Mouse (Mus musculus): ENCODE measurements at regions not wholly inside any gene's neighbourhood (a gene's known extent, or its start where the extent isn't known, plus 50 kb on each side); places are given as distances from the start of the nearest gene placed in this dataset.

- Histone ChIP-seq H3K4me2 (ENCODE audit: insufficient read depth, low read depth, poor library complexity, severe bottlenecking) (no peak overlapping the region), H3K79me2 (replicated peaks; ENCODE audit: control insufficient read depth, extremely low read depth, insufficient read depth, poor library complexity, severe bottlenecking) (no peaks in the 10 kb centered on the region), H3K36me3 (replicated peaks in 1 of 2; ENCODE audit: control insufficient read depth in 1 of 2, insufficient read depth in 1 of 2, low read length in 1 of 2) (no peaks in the 10 kb centered on the region), H3K4me1 (ENCODE audit: control insufficient read depth in 1 of 2, insufficient read depth in 2 of 2) (peaks cover 0 to 6% of the 10 kb centered on the region in 2 experiments; a peak in 2 of 4 replicates), H3K4me3 (replicated peaks in 1 of 3; ENCODE audit: low read depth in 2 of 3, low read length in 2 of 3, poor library complexity in 1 of 3) (no peak overlapping the region), H3K9me3 (replicated peaks; ENCODE audit: low read length) (no peaks in the 10 kb centered on the region), H3K9ac (ENCODE audit: insufficient read depth, low read depth) (no peak overlapping the region), H3K27me3 (replicated peaks) (no peaks in the 10 kb centered on the region), H3K27ac (ENCODE audit: insufficient read depth, low read depth) (no peak overlapping the region)
- in situ Hi-C loops (cut with MboI; ENCODE audit: low pct_ligation_motif_present, low pct_unique_long_range_greater_than_20kb, low sequenced_read_pairs) (no loop called here), dilution Hi-C loops (cut with MboI; ENCODE audit: extremely low pct_ligation_motif_present, extremely low pct_unique_long_range_greater_than_20kb, low sequenced_read_pairs) (no loop called here)
- TF ChIP-seq UBTF (IDR thresholded peaks at IDR 0.05; ENCODE audit: low read depth, low read length) (no peak), NRF1 (IDR thresholded peaks at IDR 0.05; ENCODE audit: low read depth, low read length) (no peak), EP300 (IDR thresholded peaks at IDR 0.05; ENCODE audit: low read length) (no peak), USF2 (conservative IDR thresholded peaks at IDR 0.05; ENCODE audit: low read depth, low read length) (no peak), MAX (IDR thresholded peaks at IDR 0.05; ENCODE audit: low read length) (no peak), MAFK (IDR thresholded peaks at IDR 0.05; ENCODE audit: insufficient replicate concordance, low read length) (no peak)
- DNase-seq (ENCODE audit: extremely low read depth) = no peak
Measured at GRCm38 (mm10) chr4:55215425-55216174, 134.2 kb upstream of the Rad23b start.

DNA sequence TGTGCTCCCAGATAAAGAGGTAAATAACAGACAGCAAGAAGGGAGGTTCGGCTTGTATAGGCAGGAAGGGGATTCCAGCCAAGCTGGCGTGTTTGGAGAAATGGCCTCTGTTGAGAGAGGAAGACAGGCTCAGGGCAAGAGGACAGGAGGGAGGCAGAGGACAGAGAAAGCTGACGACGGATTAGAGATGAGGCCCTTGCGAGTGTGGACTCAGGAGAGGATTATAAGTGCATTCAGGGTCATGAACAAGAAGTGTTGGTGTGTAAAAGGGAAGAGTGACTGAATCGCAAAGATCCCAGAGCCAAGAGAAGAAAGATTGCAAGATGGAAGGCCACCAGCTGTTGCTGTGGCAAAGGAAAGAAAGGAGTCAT lies 133.7 kb upstream of the Rad23b start:
- no peaks in the 10 kb centered on the region for H3K27me3 ChIP-seq (replicated peaks)
- no peak overlapping the region for H3K4me3 ChIP-seq (replicated peaks in 1 of 3; ENCODE audit: low read depth in 2 of 3, low read length in 2 of 3, poor library complexity in 1 of 3)
- no peaks in the 10 kb centered on the region for H3K9me3 ChIP-seq (replicated peaks; ENCODE audit: low read length)
- no peaks in the 10 kb centered on the region for H3K79me2 ChIP-seq (replicated peaks; ENCODE audit: control insufficient read depth, extremely low read depth, insufficient read depth, poor library complexity, severe bottlenecking)
- in situ Hi-C loops (cut with MboI; ENCODE audit: low pct_ligation_motif_present, low pct_unique_long_range_greater_than_20kb, low sequenced_read_pairs) = no loop called here
- no peak for TF ChIP-seq MAFK (IDR thresholded peaks at IDR 0.05; ENCODE audit: insufficient replicate concordance, low read length)
- TF ChIP-seq CHD1 (IDR thresholded peaks at IDR 0.05; ENCODE audit: low read depth, low read length) = no peak
- no peak for TF ChIP-seq RCOR1 (conservative IDR thresholded peaks at IDR 0.05; ENCODE audit: low read depth, low read length)
- no peak for TF ChIP-seq CTCF (conservative IDR thresholded peaks at IDR 0.05 in 1 of 2, IDR thresholded peaks at IDR 0.05 in 1 of 2; ENCODE audit: low read depth in 2 of 2, low read length in 2 of 2)
- H3K27ac ChIP-seq (ENCODE audit: insufficient read depth, low read depth) = no peak overlapping the region
- no peaks in the 10 kb centered on the region for H3K36me3 ChIP-seq (replicated peaks in 1 of 2; ENCODE audit: control insufficient read depth in 1 of 2, insufficient read depth in 1 of 2, low read length in 1 of 2)
- dilution Hi-C loops (cut with MboI; ENCODE audit: extremely low pct_ligation_motif_present, extremely low pct_unique_long_range_greater_than_20kb, low sequenced_read_pairs) = no loop called here
- no peak overlapping the region for H3K4me2 ChIP-seq (ENCODE audit: insufficient read depth, low read depth, poor library complexity, severe bottlenecking)
- no peak for DNase-seq (ENCODE audit: extremely low read depth)
- H3K9ac ChIP-seq (ENCODE audit: insufficient read depth, low read depth) = no peak overlapping the region
- H3K4me1 ChIP-seq (ENCODE audit: control insufficient read depth in 1 of 2, insufficient read depth in 2 of 2) = peaks cover 0 to 6% of the 10 kb centered on the region in 2 experiments; a peak in 2 of 4 replicates

- no peak overlapping the region for H3K9ac ChIP-seq (ENCODE audit: insufficient read depth, low read depth)
- H3K9me3 ChIP-seq (replicated peaks; ENCODE audit: low read length) = no peaks in the 10 kb centered on the region
- H3K79me2 ChIP-seq (replicated peaks; ENCODE audit: control insufficient read depth, extremely low read depth, insufficient read depth, poor library complexity, severe bottlenecking) = no peaks in the 10 kb centered on the region
- H3K36me3 ChIP-seq (replicated peaks in 1 of 2; ENCODE audit: control insufficient read depth in 1 of 2, insufficient read depth in 1 of 2, low read length in 1 of 2) = no peaks in the 10 kb centered on the region
- dilution Hi-C loops (cut with MboI; ENCODE audit: extremely low pct_ligation_motif_present, extremely low pct_unique_long_range_greater_than_20kb, low sequenced_read_pairs) (no loop called here), in situ Hi-C loops (cut with MboI; ENCODE audit: low pct_ligation_motif_present, low pct_unique_long_range_greater_than_20kb, low sequenced_read_pairs) (no loop called here)
- no peak for DNase-seq (ENCODE audit: extremely low read depth)
- no peaks in the 10 kb centered on the region for H3K27me3 ChIP-seq (replicated peaks)
- TF ChIP-seq SIN3A (IDR thresholded peaks at IDR 0.05; ENCODE audit: low read length) (no peak), UBTF (IDR thresholded peaks at IDR 0.05; ENCODE audit: low read depth, low read length) (no peak), NELFE (IDR thresholded peaks at IDR 0.05; ENCODE audit: low read depth, low read length) (no peak), JUN (IDR thresholded peaks at IDR 0.05; ENCODE audit: insufficient read depth, low read depth, low read length) (no peak), ZMIZ1 (IDR thresholded peaks at IDR 0.05; ENCODE audit: low read depth, low read length) (no peak), JUND (conservative IDR thresholded peaks at IDR 0.05; ENCODE audit: low read depth, low read length) (no peak), KAT2A (IDR thresholded peaks at IDR 0.05; ENCODE audit: insufficient replicate concordance, low read length) (no peak), CHD1 (IDR thresholded peaks at IDR 0.05; ENCODE audit: low read depth, low read length) (no peak), USF1 (IDR thresholded peaks at IDR 0.05; ENCODE audit: low read depth, low read length) (no peak), ZC3H11A (IDR thresholded peaks at IDR 0.05; ENCODE audit: low read depth, low read length) (no peak), BHLHE40 (IDR thresholded peaks at IDR 0.05; ENCODE audit: low read depth, low read length) (no peak), MAFK (IDR thresholded peaks at IDR 0.05; ENCODE audit: insufficient replicate concordance, low read length) (no peak), HCFC1 (IDR thresholded peaks at IDR 0.05; ENCODE audit: low read depth, low read length) (no peak), IRF4 (IDR thresholded peaks at IDR 0.05; ENCODE audit: low read depth, low read length) (no peak), MAX (IDR thresholded peaks at IDR 0.05; ENCODE audit: low read length) (no peak), EP300 (IDR thresholded peaks at IDR 0.05; ENCODE audit: low read length) (no peak)
- H3K4me3 ChIP-seq (replicated peaks in 1 of 3; ENCODE audit: low read depth in 2 of 3, low read length in 2 of 3, poor library complexity in 1 of 3) = no peak overlapping the region
- H3K4me1 ChIP-seq (ENCODE audit: control insufficient read depth in 1 of 2, insufficient read depth in 2 of 2) = peaks cover 0 to 4% of the 10 kb centered on the region in 2 experiments; a peak in 2 of 4 replicates
- no peak overlapping the region for H3K27ac ChIP-seq (ENCODE audit: insufficient read depth, low read depth)
- H3K4me2 ChIP-seq (ENCODE audit: insufficient read depth, low read depth, poor library complexity, severe bottlenecking) = no peak overlapping the region
Measured at GRCm38 (mm10) chr4:55225766-55226165, 124.1 kb upstream of the Rad23b start.

All from CH12.LX (cell line).